Mouse (Mus musculus) spleen, postnatal 4 days (tissue): ENCODE measurements around the gene Cgas.
A peak's percentile ranks its signal among the peaks of the same experiment; 100 is the strongest.

Experiments
- DNase-seq, 2 experiments: peaks; one replicate each; pipeline ENCODE4 v3.0.0; 2022; ENCODE audit warnings: low spot score in 2 of 2

Cgas gene

DNA sequence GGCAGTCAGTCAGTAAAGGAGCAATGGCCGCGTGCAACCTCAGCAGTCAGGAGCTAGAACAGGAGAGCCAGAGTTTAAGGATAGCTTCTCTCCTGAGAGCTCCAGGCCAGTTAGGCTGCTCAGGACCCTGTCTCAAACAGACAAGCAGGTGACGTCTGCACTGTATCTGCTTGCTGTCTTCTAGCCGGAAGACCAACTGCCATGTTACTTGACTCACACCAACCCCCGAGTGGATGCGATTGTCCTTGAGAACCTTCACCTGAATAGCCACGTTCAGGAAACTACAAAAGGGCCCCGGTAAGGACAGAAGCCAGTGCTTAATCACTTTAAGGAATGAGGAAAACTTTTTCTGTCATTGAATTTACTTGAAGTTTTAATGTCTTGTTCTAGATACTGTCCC lies 14.0 kb upstream of the Cgas start:
- DNase-seq: no peak

DNA sequence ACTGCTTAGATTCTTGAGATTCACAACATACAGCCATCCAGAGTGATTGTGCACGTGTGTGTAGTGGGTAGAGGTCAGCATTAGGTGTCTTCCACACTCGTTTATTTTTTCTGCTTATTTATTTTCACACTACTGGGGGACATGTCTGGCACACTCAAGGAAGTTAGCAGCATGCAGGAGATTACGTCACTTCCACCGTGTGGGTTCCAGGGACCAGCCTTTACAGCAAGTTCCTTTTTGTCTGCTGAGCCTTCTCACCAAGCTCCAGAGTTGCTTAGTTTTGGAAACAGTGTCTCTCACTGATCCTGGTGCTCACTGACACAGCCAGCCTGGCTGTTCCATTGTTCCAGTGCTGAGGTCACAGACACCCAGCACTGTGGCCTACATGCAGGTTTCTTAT lies 8.3 kb upstream of the Cgas start:
- peak in 1 of 2 experiments; percentile 35 for DNase-seq

- no peak for DNase-seq
These were observed 7.4 kb upstream of the Cgas start for GRCm38 (mm10) chr9:78450404-78450803.

GRCm38 (mm10) chr9:78447973-78448873 lies 5.2 kb upstream of the Cgas start, which contains the start of the genes Mto1 and Gm17324:
Gene Mto1 (plus strand): TSS chr9:78448208.
Gene Gm17324 (minus strand): TSS chr9:78448786.
- peak; percentile 89 to 96 for DNase-seq

GRCm38 (mm10) chr9:78447606-78447972 lies 4.6 kb upstream of the Cgas start:
- DNase-seq: no peak

DNA sequence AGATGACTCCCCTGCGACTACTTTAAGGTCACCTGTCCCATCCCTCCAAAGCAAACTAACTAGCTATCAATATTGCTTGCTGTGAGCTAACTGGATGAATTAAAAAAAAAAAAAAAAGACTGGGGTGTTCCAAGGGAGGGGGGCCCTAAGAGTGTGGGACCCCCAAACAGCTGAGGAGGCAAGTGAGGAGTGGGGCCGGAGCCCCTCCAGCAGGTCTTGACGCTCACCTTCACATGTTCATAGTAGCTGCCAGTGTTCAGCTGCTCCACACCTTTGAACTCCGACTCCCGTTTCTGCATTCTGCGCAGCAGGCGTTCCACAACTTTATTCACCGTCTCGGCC lies 829 bp downstream of the Cgas start:
- no peak for DNase-seq

DNA sequence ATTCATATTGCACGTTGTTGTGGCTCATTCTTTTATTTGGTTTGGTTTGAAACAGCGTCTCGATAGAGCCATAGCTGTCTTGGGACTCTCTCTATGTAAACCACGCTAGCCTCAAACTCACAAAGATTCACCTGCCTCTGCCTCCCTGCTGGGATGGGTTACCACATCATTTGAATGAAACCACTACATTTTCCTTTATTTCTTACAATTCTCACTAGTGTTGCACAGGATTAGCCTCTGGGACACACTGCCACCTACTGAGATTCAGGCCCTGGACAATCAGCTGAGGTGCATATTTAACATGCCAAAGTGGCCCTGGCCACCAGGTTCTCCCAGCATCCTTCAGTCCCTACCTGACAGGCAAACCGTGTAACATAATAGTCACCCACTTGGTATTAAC lies 3.6 kb downstream of the Cgas start:
- no peak for DNase-seq

DNA sequence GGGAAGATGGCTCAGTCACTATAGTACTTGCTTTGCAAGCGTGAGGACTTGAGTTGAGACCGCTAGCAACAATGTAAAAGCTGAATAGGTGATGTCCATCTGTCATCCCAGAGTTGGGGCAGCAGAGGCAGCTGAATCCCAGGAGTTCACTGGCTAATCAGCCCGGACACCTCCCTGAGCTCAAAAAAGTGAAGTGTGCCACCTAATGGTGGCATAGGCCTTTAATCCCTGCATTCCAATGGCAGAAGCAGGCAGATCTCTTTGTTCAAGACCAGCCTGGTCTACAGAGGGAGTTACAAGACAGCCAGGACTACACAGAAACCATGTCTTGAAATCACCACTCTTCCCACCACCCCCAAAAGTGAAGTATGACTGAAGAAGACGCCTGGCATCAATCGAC lies 10.6 kb downstream of the Cgas start:
- DNase-seq: no peak

- peak in 1 of 2 experiments; percentile 42 for DNase-seq
These were observed 12.6 kb downstream of the Cgas start for GRCm38 (mm10) chr9:78430486-78430885.

DNA sequence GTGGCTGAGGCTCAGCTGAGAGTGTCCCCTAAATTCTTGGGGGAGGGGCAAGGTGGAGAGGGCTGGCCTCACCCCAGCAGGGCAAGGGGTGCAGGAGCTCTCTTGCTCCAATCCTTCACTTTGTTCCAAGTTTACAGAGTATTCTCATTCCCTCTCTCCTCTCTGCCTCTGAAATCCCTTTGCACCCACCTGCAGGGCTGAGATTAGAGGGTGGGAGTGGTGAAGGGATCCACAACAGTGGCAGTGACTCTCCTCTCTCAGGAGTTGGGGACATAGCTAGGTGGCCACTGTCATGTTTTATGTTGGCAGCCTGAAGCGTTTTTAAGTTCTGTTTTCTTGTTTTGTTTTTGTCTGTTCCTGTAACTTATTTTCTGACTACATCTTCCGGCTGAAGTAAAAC lies 13.5 kb downstream of the Cgas start:
- no peak for DNase-seq

GRCm38 (mm10) chr9:78428870-78429432 lies 14.1 kb downstream of the Cgas start:
- peak in 1 of 2 experiments; percentile 62 for DNase-seq

DNA sequence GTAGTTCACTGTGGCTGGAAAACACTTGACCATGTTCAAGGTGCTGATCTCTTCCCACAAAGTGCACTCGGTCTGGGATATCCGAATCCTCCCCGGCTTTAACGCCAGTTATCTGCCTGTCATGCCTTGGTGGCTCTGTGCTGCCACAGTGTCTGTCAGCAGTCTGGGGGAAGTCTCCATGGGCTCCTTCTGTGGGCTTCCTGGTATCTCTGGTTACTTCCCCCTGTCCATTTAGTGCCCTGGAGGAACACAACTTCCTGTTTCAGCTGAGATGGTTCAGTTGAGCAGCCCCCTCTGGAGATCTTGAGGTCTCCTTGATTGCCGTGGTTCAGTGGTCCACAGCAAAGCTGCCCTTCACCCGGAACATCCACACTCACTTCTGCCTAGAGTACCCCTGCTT lies 14.9 kb downstream of the Cgas start:
- peak in 1 of 2 experiments; percentile 63 for DNase-seq

DNA sequence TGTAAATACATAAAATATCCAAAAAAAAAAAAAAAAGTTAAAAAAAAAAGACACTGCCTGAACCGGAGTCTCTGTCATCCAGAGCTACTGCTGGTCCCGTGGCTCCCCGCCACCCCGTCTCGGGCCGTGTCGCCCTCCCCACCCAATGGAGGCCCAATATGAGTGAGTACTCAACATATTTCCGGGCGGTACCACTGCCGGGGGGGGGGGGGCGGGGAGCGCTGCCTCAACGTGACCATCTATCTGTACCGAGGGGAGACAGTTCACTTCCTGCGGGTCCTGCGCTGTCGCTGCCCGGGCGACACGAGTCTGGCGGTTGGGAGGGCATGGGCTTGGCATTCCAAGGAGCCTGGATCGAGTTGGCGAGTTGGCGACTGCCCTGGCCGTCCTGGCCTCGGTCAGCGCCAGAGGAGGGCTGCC lies 15.7 kb downstream of the Cgas start:
- DNase-seq: no peak

DNA sequence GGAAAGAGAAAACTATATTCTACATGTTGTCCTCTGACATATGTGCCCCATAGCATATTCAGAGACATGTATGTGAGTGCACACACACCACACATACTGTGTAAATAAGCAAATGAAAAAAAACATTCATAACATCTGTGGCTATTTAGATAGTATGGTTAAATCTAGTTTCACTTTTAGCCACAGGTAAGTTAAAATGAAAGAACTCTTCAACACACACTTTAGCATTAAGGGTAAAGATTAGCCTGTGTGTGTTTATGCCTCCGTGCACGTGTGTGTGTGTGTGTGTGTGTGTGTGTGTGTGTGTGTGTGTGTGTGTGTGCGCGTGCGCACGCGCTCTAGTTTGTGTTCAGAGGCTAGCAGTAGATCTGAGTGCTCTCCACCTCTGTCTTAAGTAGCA lies 41.4 kb downstream of the Cgas start:
- no peak for DNase-seq

GRCm38 (mm10) chr9:78400570-78400969 lies 42.5 kb downstream of the Cgas start:
- DNase-seq: no peak

DNA sequence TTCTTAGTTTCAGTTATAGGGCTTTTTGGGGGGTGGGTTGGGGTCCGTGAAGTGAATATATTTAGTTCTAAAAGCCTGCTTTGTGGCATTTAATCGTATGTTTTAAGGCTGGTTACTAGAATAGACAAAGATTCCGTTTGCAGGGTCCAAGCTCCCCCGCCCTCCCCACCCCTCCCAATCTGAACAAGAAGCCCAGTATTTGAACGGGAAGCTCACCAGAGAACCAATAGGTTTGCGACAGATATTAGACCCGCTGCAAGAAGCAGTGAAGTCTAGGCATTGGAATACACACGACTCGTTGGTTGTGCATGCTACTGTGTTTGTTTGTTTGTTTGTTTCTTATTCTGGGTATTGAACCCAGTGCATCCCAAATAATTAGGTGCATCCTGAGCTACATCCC lies 46.5 kb downstream of the Cgas start:
- no peak for DNase-seq

DNA sequence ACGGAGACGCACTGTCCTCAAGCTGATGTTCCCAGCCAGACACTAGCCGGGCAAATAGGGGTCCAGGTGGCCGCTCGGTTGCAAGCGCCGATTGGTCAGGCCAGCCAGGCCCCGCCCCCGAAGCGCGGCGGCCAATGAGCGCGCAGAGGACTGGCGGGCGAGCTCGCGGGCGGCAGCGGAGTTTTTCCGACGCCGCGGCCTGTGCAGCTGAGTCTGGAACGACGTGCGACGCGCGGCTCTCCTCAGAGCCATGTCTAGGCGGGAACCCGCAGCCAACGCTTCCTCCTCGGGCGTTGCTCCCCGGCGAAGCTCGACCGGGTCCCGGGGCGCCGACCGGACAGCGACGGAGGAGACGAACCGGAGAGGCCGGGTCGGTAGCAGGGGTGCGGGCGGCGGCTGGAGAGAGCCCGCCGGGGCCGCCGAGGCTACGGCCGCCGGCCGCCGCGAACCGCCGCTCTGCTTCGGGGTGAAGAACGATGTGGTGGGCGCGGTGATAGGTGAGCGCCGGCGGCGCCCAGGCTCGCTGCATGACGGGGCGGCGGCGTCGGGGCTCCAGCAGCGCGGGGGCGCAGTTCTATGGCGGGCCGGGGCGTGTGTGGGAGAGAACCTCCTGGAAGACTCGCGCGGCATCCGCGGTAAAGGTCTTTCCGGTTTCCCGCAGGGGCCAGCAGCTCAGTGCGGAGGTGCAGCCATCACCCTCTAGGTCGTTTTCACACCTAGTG lies 47.2 kb downstream of the Cgas start, which contains the start of gene Ddx43:
Gene Ddx43 (plus strand): TSS at position 148 of the 722 bp plus-strand sequence.
- peak; percentile 15 to 64 for DNase-seq

- no peak for DNase-seq
These were observed 47.8 kb downstream of the Cgas start for GRCm38 (mm10) chr9:78395244-78395629.

DNA sequence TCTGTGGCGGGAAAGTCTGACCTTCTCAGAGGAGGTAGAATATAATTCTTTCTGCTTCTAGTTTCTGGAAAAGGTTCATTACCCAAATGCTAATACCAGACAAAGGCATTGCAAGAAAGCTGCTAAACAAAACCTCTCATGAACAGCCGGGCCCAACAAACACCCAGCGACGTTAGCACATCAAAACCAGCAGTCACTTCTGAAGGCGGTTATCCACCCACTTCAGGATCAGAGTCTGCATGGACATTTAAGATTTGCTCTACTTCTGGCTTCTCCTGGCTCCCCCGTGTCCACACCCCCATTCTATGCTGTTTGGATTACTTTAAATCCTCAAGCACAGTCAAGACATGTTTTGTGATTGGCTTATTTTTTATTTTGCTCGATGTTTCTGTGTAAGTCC lies 48.4 kb downstream of the Cgas start:
- DNase-seq: no peak

GRCm38 (mm10) chr9:78393741-78394140 lies 49.3 kb downstream of the Cgas start:
- DNase-seq: no peak

- DNase-seq: no peak
These were observed 53.1 kb downstream of the Cgas start for GRCm38 (mm10) chr9:78389981-78390380.

DNA sequence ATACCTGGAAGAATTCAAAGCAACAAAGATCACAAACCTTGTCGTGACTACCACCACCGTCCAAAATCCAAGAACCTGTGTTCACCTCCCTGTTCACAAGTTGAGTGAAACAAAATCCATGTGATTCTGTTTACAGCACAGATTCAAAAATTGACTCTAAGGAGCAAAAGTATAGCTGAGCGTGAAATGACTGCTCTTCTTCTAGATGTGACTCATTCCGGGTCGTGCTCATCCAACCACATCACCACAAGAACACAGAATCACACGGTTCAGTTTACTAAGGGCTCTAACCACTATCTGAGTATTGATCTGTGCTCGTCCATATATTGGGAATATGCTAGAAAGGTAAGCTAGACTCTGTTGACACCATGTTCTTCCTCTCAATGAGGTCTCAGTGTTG lies 56.1 kb downstream of the Cgas start:
- no peak for DNase-seq

DNA sequence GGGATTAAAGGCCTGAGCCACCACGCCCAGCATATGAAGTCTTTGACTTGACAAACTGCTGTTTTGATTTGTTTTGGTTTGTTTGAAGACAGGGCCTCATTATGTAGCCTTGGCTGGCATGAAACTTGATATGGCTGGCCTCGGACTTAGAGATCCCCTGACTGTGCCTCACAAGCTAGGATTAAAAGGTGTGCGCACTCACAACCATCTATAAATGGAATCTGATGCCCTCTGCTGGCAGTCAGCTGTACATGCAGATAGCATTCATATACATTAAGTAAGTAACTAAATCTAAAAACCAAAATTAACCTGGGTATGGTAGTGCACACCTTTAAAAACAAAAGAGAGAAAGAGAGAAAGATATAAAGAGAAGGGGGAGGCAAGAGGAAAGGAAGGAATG lies 57.1 kb downstream of the Cgas start:
- DNase-seq: no peak
